Mouse (Mus musculus): ENCODE measurements around the gene Dmpk.
A peak's percentile ranks its signal among the peaks of the same experiment; 100 is the strongest.

Dmpk gene

GRCm38 (mm10) chr7:19075723-19076585 lies 7.7 kb upstream of the Dmpk start, which contains the start of gene Dmwd:
Gene Dmwd (plus strand): TSS chr7:19076227.
- DNase-seq (ENCODE audit: low read depth in 2 of 2, low spot score in 2 of 2): peak in 1 of 2 experiments; percentile 31

- no peak for DNase-seq (ENCODE audit: low read depth in 2 of 2, low spot score in 2 of 2)
These were observed 7.1 kb upstream of the Dmpk start for GRCm38 (mm10) chr7:19076586-19076991.

GRCm38 (mm10) chr7:19077761-19078160 lies 5.9 kb upstream of the Dmpk start:
- DNase-seq (ENCODE audit: low read depth in 2 of 2, low spot score in 2 of 2): peak; percentile 46 to 65

GRCm38 (mm10) chr7:19078732-19079131 lies 4.9 kb upstream of the Dmpk start:
- no peak for DNase-seq (ENCODE audit: low read depth in 2 of 2, low spot score in 2 of 2)

GRCm38 (mm10) chr7:19080451-19080950 lies 3.1 kb upstream of the Dmpk start:
- no peak for DNase-seq (ENCODE audit: low read depth in 2 of 2, low spot score in 2 of 2)

GRCm38 (mm10) chr7:19082171-19082570 lies 1.5 kb upstream of the Dmpk start:
- no peak for DNase-seq (ENCODE audit: low read depth in 2 of 2, low spot score in 2 of 2)

- no peak for DNase-seq (ENCODE audit: low read depth in 2 of 2, low spot score in 2 of 2)
These were observed 553 bp upstream of the Dmpk start for GRCm38 (mm10) chr7:19083096-19083495.

GRCm38 (mm10) chr7:19084277-19084771 lies 675 bp downstream of the Dmpk start:
- DNase-seq (ENCODE audit: low read depth in 2 of 2, low spot score in 2 of 2): no peak

GRCm38 (mm10) chr7:19084921-19085473 lies 1.3 kb downstream of the Dmpk start:
- DNase-seq (ENCODE audit: low read depth in 2 of 2, low spot score in 2 of 2): no peak

GRCm38 (mm10) chr7:19085495-19085894 lies 1.8 kb downstream of the Dmpk start:
- DNase-seq (ENCODE audit: low read depth in 2 of 2, low spot score in 2 of 2): no peak

- DNase-seq (ENCODE audit: low read depth in 2 of 2, low spot score in 2 of 2): no peak
These were observed 2.4 kb downstream of the Dmpk start for GRCm38 (mm10) chr7:19086042-19086441.

- DNase-seq (ENCODE audit: low read depth in 2 of 2, low spot score in 2 of 2): no peak
These were observed 3.1 kb downstream of the Dmpk start for GRCm38 (mm10) chr7:19086760-19087159.

GRCm38 (mm10) chr7:19088813-19089212 lies 5.2 kb downstream of the Dmpk start:
- peak; percentile 59 to 69 for DNase-seq (ENCODE audit: low read depth in 2 of 2, low spot score in 2 of 2)

- no peak for DNase-seq (ENCODE audit: low read depth in 2 of 2, low spot score in 2 of 2)
These were observed 8.3 kb downstream of the Dmpk start for GRCm38 (mm10) chr7:19091913-19092312.

- DNase-seq (ENCODE audit: low read depth in 2 of 2, low spot score in 2 of 2): no peak
These were observed 8.9 kb downstream of the Dmpk start for GRCm38 (mm10) chr7:19092381-19093173.

- peak; percentile 80 to 85 for DNase-seq (ENCODE audit: low read depth in 2 of 2, low spot score in 2 of 2)
These were observed 9.5 kb downstream of the Dmpk start for GRCm38 (mm10) chr7:19093174-19093521.

- peak; percentile 48 to 58 for DNase-seq (ENCODE audit: low read depth in 2 of 2, low spot score in 2 of 2)
These were observed 10.1 kb downstream of the Dmpk start for GRCm38 (mm10) chr7:19093537-19094385.

GRCm38 (mm10) chr7:19094471-19094825 lies 10.8 kb downstream of the Dmpk start, which contains the start of gene Six5:
Gene Six5 (plus strand): TSS chr7:19094594.
- no peak for DNase-seq (ENCODE audit: low read depth in 2 of 2, low spot score in 2 of 2)

GRCm38 (mm10) chr7:19094826-19095750 lies 11.4 kb downstream of the Dmpk start:
- DNase-seq (ENCODE audit: low read depth in 2 of 2, low spot score in 2 of 2): no peak

GRCm38 (mm10) chr7:19095751-19096110 lies 12.1 kb downstream of the Dmpk start:
- DNase-seq (ENCODE audit: low read depth in 2 of 2, low spot score in 2 of 2): no peak
